Mouse (Mus musculus) CD4-positive, CD25-positive, alpha-beta regulatory T cell, adult 4 months (primary cell): ENCODE results near the gene Wdr95. TPM values are rescaled to one million over a fixed set of nuclear protein-coding genes. Genes with fewer than 3 reads are reported as not detected.

Experiments used
- ATAC-seq: one replicate; pipeline ENCODE4 v1.8.0; 2017
- polyA plus RNA-seq, 2 experiments: library from polyadenylated mRNA; unstranded; fragments of 100-300 nt; shearing (Covaris generic); gene quantifications; one replicate each; pipeline ENCODE4 v1.2.1; 2017

Gene Wdr95
- not detected for polyA plus RNA-seq

DNA sequence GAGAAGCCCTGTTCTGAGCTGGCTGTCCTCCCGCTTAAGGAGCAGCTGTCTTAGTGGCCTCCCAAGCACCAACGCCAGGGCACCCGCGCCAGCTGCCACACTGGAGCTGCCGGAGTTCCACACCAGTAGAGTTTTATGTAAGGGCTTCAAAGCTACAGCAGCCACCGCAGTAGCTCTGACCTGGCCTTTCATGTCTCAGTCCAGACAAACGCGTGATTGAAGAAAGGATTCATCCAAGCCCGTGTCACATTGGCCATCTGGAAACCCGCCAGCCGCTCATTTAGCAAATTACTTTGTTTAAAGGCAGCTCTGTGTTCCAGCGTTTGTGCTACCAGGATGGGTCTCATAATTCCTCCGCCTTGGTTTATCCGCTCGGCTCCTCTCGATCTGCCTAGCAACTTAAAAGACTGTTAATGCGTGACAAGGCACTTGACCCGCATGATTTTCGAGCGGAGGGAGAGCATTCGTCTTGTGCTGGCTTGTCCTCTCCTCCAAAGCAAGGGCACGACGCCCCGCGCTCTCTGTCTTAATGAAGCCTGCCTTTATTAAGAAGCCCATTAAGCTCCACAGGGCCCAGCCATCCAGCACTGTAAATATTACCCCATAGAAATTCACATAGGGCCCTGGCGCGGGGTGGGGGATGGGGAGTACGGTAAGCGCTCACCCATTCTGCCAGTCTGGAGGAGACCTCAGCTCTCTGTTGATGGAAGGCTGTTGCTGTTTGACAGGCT is at the start of gene Wdr95:
Gene Wdr95, plus strand, starts transcription at position 681 of the 731 bp plus-strand sequence.
- ATAC-seq = no peak

DNA sequence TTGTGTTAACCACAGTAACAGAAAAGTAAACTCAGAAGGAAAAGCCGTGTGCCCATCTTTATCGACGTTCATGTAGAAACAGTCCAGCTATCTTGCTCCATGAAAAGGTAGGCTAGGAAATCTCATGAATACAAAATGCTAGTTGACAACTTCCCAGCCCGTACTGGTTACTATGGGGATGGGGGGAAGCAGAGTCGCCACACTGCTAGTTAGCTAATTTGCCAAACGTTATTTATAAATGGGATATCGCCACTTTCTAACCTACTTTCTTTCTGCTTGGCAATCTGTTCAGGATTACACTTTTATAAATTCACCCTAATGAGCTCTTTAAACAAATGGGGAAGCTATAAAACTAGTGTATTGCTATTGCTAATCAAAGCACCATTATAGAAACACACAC is 46.6 kb upstream of the Wdr95 start:
- no peak for ATAC-seq

DNA sequence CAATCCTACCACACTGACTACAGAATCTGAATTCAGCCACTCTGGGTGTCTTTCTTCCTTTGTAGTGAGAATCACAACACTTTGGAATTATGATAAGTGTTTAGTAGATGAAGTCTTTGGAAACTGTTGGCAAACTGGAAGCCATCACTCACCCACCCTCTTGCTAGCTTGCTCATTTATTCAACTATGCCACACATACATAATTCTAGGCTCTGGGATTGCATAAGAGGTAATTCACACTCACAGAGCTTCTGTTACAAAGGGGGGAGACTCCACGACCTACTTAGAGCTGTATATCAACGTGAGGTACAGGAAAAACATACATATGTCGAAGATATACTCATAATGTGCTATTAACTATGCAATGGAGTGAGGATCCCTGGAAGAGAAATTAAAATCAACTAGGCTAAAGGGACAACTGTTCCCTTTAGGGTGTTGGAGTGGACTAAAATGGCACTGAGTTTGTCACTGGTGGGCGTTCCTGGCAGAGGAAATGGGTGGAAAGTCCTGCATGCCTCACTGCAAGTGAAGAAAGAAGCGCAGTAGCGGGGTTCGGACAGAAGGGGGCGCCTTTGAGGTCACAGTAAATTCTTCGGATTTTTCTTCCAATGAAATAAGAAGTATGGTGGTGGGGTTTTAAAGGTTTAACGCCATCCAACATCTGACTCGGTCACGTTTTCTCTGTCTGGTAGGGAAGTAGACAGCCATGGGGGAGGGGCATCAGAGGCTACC is 45.0 kb upstream of the Wdr95 start:
- ATAC-seq = no peak

DNA sequence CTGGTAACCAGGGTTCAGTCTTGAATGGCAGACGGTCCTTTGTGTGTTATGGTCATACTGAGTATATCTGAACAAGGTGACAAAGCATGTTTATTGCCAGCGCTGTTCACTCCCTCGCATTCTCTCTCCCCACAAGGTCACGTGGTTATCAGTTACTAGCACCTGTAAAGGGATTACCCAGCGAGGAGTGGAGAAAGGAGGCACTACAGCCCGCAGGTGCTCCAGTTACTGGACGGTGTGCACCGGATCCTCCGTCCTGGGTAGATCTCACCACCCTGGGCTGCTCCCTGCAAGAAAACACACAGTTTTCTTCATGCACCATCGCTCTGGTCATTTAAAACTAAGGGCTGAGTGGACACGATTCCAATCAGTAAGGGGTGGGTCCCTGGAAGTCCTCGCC is 44.2 kb upstream of the Wdr95 start:
- ATAC-seq = no peak

DNA sequence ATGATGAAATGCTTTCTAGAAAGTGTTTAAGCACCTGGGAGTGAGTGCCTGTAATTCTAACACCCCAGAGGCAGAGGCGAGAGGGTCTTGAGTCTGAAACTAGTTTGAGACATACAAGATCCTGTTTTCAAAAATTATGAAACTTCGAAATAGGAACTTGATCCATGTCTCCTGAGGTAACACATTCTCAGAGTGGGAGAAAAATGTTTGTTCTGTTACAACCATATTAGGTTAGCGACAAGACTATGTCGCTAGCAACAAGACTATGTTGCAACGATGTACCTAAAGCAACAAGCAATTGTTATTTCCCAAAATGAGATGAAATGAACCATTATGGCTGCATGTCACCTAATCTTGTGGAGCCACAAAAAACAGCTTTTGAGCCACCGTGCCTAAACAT is 43.0 kb upstream of the Wdr95 start:
- no peak for ATAC-seq

DNA sequence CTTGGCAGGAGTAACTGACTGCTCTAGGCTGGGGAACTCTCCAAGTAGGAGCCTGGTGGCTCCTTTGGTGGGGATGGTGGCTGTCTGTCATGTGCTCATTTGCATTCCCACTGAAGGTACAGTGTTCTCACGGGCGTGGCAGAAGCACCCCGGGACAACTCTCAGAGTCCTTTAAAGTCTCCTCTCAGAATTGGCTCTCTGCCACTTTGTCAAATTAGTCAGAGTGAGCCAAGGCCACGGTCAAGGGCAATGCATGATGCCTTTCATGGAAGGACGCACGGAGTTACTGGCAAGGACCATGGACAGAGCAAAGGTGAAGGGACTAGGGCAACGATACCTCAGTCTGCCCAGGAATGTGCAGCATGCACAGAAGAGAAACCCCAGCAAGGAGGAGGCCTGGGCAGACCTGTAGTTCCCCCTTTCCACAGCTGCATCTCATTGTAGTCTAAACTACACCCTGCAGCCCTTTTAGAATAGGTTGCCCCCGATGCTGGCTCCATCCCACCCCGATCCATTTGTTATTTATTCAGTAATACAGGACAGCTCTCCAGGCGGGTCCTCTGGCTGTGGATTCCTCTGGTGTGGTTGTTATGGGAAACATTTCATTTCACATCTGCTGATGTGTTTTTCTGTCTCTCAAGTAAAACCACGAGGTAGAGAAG is 40.0 kb upstream of the Wdr95 start:
- ATAC-seq = no peak

DNA sequence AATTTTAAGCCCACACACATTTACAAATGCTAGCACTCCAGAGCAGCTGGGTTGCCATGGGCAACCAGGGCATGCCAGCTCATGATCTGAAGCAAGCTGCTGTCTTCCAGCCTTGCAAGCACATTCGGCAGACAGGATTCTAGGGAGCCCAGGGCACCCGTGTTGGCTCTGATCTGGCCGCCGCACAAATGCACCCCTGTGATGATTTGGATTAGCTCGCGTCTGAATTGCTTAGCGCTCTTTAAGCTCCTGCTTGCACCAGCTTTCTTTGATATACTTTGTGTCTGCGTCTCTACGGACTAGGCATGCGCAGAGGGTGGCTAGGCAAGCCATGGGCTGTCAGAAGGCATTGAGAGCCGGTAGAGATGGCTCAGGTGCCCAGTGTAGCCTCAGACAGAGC is 39.3 kb upstream of the Wdr95 start:
- ATAC-seq = no peak

DNA sequence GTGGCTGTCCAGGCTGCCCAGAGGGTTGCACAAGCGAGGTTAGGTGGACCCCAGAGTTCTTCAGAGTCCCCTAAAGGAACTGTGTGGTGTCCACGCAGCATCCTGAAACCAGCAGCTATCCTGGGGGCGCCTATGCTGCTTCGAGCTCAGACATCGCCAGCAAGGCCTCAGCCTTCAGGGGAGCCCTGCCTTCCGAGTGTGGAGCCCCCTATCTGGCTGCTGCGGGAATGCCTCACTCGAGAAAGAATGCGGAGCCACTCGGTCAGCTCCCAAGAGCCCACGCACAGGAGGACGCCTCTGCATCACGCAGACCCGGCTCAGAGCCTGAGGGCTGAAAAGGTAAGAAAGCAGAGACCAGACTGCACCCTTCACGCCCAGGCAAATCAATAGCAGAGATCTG is 38.2 kb upstream of the Wdr95 start:
- no peak for ATAC-seq

DNA sequence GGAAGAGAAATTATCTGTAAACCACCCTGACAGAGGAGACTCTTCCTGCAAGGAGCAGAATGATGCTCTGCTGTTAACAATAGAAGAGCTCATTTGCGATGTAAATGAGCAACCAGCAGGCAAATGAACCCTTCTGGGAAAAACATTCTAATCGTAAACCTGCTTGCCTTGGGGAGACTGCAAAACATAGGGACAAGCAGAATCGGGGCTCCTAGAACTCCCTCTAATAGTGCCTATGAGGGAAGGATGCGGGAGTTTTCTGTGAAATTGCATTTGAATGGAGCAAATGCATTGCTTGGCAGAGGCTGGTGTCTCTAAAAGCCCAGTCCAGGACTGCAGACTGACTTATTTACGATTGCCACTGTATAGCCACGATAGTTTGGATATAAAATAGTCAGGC is 32.8 kb upstream of the Wdr95 start:
- no peak for ATAC-seq

DNA sequence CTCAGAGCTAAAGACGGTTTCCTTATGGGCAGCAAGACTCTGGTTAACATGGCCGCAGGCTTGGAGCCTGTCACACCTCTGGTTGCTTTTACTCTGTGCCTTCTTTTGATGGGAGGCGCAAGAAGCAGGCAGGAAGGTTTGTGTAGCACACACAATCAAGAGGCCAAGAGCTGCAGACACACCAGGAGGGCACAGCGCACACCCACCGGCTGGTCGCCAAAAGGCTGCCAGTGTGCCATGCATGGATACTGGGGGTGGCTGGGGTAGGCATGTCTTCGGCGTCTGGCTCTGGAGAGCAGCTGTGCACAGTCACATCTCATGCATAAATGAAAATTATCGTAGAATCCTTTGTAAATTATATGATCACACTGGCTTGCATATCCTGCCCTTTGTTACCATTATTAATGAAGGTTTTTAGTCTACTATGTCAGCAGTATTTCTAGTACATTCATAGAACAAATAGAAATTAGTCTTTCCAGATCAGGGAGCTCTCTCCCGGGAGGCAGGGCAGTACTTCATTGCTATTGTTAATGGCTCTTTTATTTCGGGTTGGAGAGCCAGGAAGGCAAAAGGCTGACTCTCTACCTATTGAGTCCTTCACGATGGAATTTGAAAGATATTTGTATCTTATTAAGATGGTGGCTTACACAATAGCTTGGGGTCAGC is 31.9 kb upstream of the Wdr95 start:
- no peak for ATAC-seq

DNA sequence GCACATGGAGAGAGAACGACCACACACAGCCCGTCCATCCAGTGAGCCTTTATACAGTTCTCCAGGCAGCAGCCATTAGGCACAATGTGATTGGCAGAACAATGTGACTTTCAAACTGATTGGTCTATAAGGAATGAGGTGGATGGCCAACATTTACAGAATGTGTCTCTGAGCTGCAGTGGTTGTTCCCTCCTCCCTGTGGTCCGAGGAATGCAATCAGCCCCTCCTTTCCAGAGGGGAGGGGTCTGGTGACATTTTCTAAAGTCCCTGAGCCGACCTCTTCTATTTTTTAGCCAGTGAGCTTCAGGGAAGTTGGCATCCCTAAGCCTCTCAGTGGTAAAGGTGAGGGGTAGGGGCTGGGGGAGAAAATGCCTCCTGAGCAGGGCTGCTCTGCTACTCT is 28.5 kb upstream of the Wdr95 start:
- no peak for ATAC-seq

DNA sequence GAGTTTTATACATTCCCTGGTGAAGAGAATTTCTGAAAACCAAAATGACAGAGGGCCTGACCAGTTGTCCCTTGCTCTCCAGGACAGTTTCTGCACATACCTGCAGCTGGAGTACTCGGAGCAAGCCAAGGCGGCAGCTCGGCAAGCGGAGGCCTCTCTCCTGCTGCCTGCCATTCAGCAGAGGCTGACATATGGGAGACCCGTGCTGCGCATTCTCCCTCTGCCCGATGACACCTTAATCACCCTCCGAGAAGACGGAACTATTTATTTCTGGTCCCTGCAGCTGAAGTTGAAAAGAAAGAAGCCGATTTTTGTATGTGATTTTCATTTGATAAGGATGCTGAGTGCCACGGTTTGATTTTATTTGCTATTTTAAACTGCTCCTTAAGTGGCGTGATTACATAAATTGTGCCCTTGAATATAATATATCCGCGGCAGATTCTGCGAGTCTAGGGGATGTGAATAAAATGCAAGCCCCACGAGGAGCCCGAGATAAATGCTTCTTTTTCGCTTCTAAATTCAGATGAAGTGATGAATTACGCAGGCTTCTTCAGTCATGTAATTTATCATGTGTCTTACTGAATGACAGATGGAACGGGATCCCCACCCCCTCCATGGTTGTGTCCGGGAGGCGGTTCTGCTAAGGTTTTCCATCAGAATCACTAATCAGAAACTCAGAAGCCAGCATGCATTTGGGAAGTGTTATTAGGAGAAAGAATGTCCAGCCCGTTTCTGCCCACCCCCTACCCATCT is 24.9 kb upstream of the Wdr95 start:
- ATAC-seq = no peak

DNA sequence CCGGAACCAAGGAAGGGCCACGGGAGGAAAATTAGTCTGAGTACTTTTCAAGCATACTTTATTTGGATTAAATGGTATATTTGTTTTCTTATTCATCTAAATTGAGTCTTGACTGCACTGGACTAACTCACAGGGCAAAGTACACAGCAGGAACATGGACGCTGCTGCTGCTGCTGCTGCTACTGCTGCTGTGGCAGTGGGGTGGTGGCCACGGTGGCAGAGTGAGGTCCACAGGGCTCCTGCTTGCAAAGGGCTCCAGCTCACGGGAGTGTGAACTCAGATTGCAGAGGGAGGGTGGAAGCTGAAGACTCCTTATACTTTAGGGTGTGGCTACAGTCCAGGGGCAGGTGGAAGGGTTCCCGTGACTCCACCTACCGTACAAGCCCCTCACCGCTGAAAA is 23.5 kb upstream of the Wdr95 start:
- no peak for ATAC-seq

DNA sequence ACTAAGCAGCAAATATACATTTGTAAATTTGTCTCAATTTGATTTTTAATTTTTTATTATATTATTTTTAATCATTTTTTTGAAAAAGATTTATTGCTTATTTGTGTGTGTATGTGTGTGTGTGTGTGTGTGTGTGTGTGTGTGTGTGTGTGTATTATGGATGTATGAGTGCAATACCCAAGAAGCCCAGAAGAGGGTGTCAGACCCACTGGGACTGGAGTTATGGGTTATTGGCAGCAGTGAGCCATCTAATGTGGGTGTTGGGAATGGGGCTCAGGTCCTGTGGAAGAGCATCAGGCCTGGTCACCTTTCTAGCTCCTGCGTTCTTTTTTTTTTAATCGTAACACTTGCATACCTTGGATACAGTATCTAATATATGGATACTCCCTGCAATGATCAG is 22.4 kb upstream of the Wdr95 start:
- no peak for ATAC-seq

DNA sequence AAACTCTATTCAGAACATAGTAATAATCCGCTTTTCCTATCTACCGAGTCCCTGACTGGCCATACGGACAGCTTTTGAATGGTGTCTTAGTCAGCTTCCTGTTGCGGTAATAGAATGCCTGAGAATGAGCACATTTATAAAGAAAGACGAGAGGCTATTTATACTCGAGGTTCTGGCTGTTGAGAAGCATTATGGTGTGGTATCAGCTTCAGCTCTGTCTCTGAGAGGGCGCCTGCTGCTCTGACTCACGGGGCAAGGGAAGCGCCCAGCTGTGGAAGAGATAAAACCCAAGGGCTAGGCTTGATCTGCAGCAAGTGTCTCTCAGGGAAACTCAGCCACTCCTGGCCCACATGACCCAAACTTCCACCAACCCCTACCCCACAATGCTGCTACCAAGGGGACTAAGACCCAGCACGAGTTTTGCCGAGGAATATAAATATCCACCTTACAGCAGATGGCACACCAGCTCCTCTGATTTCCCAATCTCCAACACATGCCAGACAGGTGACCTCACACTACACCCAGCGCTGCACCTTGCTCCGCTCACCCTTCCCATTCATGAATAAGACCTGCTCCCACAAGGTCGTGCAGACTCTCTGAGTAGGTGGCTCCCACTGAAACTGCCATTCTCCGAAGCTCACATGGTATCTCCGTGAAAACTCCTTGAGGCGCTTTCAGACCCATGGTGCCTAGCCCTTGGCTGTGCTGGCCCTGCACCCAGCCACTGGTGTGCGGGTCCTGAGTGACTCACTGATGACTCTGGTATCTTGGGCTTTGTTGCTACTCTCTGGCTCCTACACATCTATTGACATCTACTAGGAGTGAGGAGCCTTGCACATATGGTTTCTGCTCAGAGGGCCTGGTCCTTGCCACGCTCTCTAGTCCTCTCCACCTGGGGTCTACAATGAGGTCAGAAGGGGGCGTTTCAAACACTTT is 20.1 kb upstream of the Wdr95 start:
- ATAC-seq = no peak

DNA sequence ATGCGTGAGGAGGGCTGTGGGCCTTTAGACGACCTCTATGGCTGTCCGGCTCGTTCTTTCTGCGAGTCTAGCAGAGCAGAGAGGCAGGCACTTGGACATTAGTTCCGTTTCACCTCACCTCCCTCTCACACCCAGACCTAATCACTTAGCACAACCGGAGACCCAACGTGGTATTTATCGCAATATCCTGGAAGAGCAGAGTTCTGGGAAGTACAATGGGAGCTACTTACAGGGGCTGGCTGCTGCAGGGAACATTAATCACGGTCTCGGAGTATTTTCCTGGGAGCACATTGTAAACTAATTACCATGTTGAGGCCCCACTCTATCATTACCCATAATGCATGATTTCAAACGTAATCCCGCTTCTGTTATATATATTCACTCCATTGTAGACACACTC is 18.2 kb upstream of the Wdr95 start:
- ATAC-seq = no peak

DNA sequence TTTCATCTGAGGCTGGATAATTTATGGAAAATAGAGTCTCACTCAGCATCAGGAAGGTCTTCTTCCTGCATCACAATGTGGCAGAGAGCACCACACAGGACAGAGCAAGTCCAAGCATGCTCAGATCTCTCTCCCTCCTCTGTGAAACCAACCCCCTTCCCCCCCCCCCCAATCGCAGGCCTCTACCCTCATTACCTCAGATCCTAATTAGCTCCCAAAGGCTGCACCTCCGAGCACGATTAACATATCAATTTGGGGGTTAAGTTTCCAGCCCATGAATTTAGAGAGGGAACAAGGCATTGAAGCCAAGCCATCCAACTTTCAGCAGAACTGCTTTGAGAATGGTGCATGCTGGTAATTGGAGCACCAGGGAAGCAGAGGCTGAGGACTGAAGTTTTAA is 15.8 kb upstream of the Wdr95 start:
- ATAC-seq = no peak

DNA sequence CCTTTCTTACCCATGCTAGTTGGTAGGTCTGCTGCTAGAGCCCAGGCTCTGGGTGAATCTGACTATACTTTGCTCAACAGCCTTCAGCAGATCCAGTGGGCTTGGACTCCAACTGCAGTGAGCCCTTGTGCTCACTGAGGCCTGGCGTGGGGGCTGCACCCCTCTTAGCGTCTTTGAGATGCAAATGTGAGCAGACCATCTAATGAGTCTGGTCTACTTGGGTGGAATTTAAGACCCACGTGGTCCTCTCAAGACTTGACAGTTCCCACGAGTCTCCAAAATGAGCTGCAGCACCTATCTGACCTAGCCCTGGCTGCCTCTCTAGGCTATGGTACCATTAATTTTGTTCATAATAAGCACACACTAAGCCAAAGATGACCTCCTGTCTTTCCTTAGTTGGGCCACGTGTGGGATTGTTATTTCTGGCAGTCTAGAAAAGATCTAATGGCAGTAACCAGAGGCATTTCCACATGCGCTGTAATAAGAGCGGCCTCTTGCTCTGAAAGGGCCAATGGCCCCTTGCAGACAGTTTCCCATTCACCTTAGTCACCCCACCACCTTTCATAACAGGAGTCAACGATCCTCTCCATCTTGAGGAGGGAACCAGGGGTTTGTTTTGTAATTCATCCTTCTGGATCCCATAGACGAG is 14.9 kb upstream of the Wdr95 start:
- no peak for ATAC-seq

DNA sequence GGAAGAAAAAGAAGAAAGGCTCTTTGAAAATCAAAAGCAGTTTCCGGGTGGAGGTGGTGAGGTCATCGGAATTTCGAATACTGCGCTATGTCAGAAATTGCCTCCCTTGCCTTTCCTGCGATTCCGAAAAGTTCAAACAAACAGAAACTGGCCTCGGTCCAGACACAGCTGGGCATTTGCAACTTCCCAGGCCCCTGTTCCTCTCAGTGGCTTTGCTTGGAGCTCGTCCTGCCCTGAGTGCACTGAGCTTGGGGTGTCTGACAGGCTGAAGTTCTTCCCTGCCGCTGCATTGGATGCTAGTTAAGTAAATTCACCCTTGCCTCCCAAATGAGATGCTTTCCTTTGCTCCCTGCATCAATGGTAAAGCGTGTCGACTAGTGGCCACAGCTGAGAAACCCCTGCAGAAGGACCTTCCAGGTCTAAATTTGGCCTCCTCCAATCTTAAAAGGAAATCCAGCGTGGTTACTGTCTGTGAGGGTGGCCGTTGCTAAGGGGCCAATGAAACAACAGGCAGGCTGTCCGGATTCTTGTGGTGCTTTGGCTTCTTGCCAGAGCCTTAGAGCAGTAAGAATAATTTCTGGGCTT is 14.3 kb upstream of the Wdr95 start:
- ATAC-seq = no peak

DNA sequence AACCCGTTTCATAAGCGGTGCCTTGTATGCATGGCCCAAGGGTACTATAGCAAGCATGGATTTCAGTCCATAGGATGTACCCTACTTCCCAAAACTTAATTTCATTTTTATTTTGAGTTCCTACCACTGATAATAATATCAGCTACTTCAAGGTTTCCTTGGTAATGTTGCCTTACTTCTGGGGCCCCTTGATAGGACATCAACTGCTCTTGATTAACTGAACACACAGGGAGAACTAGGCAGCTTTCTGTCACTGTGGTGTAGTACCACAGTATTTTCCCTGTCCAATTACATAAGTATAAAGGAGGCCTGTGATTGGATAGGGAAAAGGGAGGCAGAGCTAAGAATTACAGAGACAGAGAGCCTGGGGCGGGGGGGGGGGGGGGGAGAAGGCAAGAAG is 13.6 kb upstream of the Wdr95 start:
- no peak for ATAC-seq

DNA sequence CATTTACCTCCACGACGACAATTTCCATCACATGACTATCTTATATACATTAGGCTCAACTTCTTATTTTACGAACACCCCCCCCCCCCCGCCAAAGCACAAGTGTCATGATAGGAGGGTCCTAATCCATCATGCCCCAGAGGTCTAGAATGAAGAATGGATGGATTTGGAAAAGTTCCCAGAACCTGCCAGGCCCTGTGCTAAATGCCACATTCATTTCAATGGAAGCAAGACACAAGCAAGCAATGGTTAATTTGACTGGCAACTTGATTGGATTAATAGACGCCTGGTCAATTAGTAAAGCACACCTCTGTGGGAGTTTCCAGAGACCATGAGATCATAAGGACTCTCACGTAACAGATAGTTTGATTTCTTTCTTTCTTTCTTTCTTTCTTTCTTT is 11.4 kb upstream of the Wdr95 start:
- no peak for ATAC-seq
